Mouse (Mus musculus) hindbrain, postnatal 0 days (tissue): Measurements from ENCODE around the gene Pde4d. TPM values are rescaled to one million over a fixed set of nuclear protein-coding genes. Genes with fewer than 3 reads are reported as not detected.
A peak's percentile ranks its signal among the peaks of the same experiment; 100 is the strongest.

ENCODE experiments used
- ATAC-seq: fragments of 200-750 bp; cut with Nextera tagmentation; 2 replicates; pipeline ENCODE4 v1.8.0; 2017; ENCODE audit warnings: mild to moderate bottlenecking, moderate TSS enrichment, moderate library complexity
- DNase-seq: peaks from one replicate; pipeline ENCODE4 v3.0.0-alpha.2; 2015; ENCODE audit warnings: low spot score
- H3K27ac ChIP-seq: fragments of 300-500 bp; sonication (generic); 2 replicates; pipeline ENCODE4 v1.5.1; 2014; ENCODE audit warnings: mild to moderate bottlenecking
- H3K27me3 ChIP-seq: fragments of 300-500 bp; sonication (generic); 2 replicates; pipeline ENCODE4 v1.6.1; 2014; ENCODE audit warnings: low read length, mixed read lengths; ENCODE audit not compliant: insufficient read depth
- H3K36me3 ChIP-seq: fragments of 300-500 bp; sonication (generic); 2 replicates; pipeline ENCODE4 v1.6.1; 2014; ENCODE audit warnings: low read length, mixed read lengths; ENCODE audit not compliant: insufficient read depth
- H3K4me1 ChIP-seq: fragments of 300-500 bp; sonication (generic); 2 replicates; pipeline ENCODE4 v1.6.1; 2014; ENCODE audit warnings: antibody characterized with exemption, low read length, mixed read lengths; ENCODE audit not compliant: insufficient read depth
- H3K4me2 ChIP-seq: fragments of 300-500 bp; sonication (generic); 2 replicates; pipeline ENCODE4 v1.6.1; 2014; ENCODE audit warnings: low read depth, mild to moderate bottlenecking, low read length, moderate library complexity, mixed read lengths
- H3K4me3 ChIP-seq: fragments of 300-500 bp; sonication (generic); 2 replicates; pipeline ENCODE4 v1.5.1; 2014; ENCODE audit warnings: low read length
- H3K9ac ChIP-seq: fragments of 300-500 bp; sonication (generic); replicated peaks from 2 replicates; pipeline ENCODE4 v1.6.1; 2014; ENCODE audit warnings: mild to moderate bottlenecking, low read length, moderate library complexity, mixed read lengths
- H3K9me3 ChIP-seq: fragments of 300-500 bp; sonication (generic); 2 replicates; pipeline ENCODE4 v1.6.1; 2016; ENCODE audit warnings: low read length, mixed read lengths
- CTCF ChIP-seq: IDR thresholded peaks from 2 replicates; pipeline ENCODE4 v1.5.1; 2016; ENCODE audit warnings: antibody characterized with exemption, control low read depth, low read depth
- whole genome bisulfite sequencing: fragments of 180-500 bp; shearing (Covaris S2); extraction: QIAGEN DNeasy Blood & Tissue Kit; methylation state at CpG from one replicate; pipeline ENCODE4 v1.1.7; 2014; 5-methylcytosine and 5-hydroxymethylcytosine counted together
- polyA plus RNA-seq: library from polyadenylated mRNA; unstranded; fragments of >200 nt; fragmentation: Nextera tagmentation; extraction: Ambion mirVana; gene quantifications from 2 replicates; pipeline ENCODE4 v1.2.1, GENCODE M21; 2015
- total RNA-seq: library from RNA; depleted of rRNA; stranded (reverse); fragments of >200 nt; gene quantifications from 2 replicates; pipeline ENCODE4 v1.2.3, GENCODE M21; 2014

Gene Pde4d
- total and polyA plus RNA-seq, 2 experiments from 2014 or later = 19.3 to 77.1 TPM

DNA sequence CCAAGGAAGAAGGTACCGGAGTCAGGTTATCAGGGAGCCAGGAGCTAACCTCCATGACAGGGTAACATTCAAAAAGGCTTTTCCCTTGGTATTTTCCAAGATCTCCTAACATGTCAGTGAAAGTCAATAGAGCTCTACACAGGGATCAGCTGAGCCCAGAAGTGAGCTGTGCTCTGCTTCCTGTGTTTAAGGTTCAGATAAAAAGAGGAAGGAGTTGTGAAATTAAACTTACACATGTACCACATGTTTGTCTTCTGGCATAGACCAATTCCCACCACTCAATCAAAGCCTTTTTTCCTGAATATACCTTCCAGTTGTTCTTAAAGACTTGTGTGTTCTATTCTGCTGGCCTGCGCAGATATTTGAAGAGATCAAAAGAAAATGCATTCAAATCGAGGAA lies 37.3 kb downstream of the Pde4d start:
- no peaks in the 10 kb centered on the region for H3K36me3 ChIP-seq
- H3K27me3 ChIP-seq = no peaks in the 10 kb centered on the region
- H3K4me2 ChIP-seq = no peak overlapping the region
- WGBS = 87% methylated on average over 3 of the region's 3 CpGs
- no peak overlapping the region for H3K27ac ChIP-seq
- no peaks in the 10 kb centered on the region for H3K9me3 ChIP-seq
- H3K4me1 ChIP-seq = no peaks in the 10 kb centered on the region
- no peak overlapping the region for H3K4me3 ChIP-seq
- no peak for ATAC-seq
- no peak for DNase-seq
- H3K9ac ChIP-seq = no peak overlapping the region
- no peak for TF ChIP-seq CTCF

DNA sequence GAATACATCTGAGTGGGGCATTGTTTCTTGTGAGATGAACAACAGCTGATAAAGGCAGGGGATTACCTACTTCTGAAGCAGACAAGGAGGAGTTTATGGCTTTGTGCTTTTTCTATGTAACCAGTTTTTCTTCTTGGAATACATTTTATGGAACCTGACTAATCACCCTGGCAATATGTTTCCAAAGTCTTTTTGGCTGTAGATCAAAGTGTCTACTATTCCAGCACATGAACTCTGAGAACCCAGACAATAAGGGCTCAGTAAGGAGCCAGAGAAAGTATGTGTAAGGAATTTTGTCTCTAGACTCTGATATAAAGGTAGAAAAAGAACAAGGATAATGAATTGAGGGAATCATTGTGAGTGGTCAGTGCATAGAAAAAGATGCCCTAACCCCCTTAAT lies 40.1 kb downstream of the Pde4d start:
- Histone ChIP-seq H3K9me3 (no peaks in the 10 kb centered on the region), H3K9ac (no peak overlapping the region), H3K4me2 (no peak overlapping the region), H3K27ac (no peak overlapping the region), H3K27me3 (no peaks in the 10 kb centered on the region), H3K4me3 (no peak overlapping the region), H3K36me3 (no peaks in the 10 kb centered on the region), H3K4me1 (no peaks in the 10 kb centered on the region)
- no peak for TF ChIP-seq CTCF
- ATAC-seq (no peak), DNase-seq (no peak)

DNA sequence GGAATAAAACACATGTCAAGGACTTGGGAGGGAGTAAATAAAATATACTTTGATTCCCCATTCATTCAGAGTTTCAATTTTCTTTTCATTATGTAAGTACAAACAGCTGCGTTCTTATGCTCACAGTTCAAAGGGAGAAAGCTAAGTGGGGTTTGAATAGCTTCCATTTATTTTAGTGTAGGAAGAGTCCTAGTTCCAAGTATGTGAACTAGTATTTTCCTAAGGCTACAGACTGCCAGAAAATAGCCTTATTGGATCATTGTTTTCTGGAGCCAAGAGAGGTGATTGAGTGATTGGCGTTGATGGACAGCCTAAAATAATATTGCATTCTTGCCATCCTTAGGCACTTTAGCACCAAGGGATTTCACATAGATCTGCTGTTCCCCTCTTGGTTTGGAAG lies 41.1 kb downstream of the Pde4d start:
- Histone ChIP-seq H3K27me3 (no peaks in the 10 kb centered on the region), H3K9ac (no peak overlapping the region), H3K4me2 (no peak overlapping the region), H3K27ac (no peak overlapping the region), H3K9me3 (no peaks in the 10 kb centered on the region), H3K4me3 (no peak overlapping the region), H3K4me1 (no peaks in the 10 kb centered on the region), H3K36me3 (no peaks in the 10 kb centered on the region)
- ATAC-seq (no peak), DNase-seq (no peak)
- TF ChIP-seq CTCF = no peak
- 70% methylated on average over 2 of the region's 2 CpGs for WGBS

DNA sequence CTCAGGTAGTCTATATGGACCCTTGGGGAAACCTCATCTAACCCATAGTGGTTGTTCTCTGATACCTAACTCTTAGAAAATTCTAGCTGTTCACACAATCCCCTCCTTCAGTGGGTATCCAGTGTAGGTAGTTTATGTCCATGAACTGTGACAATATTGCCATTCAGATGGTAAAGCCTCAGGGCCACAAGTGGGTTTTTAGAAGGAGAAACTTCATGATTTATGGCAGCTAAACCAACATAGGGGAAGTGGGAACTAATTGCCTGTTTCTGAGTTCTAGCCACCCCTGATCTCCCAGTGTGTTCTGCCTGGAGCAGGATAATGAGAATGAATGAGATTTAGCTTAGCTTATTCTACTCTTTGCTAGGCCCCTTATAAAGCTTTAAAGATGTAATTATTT lies 43.1 kb downstream of the Pde4d start:
- Histone ChIP-seq H3K9me3 (no peaks in the 10 kb centered on the region), H3K27me3 (no peaks in the 10 kb centered on the region), H3K4me1 (no peaks in the 10 kb centered on the region), H3K4me2 (no peak overlapping the region), H3K4me3 (no peak overlapping the region), H3K27ac (no peak overlapping the region), H3K36me3 (no peaks in the 10 kb centered on the region), H3K9ac (no peak overlapping the region)
- ATAC-seq (no peak), DNase-seq (no peak)
- TF ChIP-seq CTCF = no peak

DNA sequence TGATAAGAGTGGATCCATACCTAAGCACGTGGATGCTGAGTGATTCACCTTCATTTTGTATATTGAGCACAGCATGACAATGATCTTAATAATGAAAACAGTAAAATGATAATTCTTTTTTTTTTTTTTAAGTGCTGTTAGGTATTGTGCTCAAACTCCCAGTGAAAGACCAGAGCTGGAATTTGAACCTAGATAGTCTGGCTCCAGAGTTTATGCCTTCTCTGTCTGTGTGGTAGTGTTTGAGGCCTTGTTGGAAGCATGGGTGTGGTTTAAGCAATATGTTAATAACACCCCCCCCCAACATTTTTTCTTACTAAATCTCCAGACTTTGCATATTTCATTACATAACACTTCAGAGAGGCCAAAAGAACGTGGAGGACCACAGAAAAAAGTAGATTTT lies 44.6 kb downstream of the Pde4d start:
- ATAC-seq (no peak), DNase-seq (no peak)
- WGBS = 79% methylated on average over 2 of the region's 2 CpGs
- H3K27ac ChIP-seq = no peak overlapping the region
- no peaks in the 10 kb centered on the region for H3K4me1 ChIP-seq
- H3K9me3 ChIP-seq = no peaks in the 10 kb centered on the region
- H3K4me3 ChIP-seq = no peak overlapping the region
- H3K9ac ChIP-seq = no peak overlapping the region
- H3K4me2 ChIP-seq = no peak overlapping the region
- no peak for TF ChIP-seq CTCF
- H3K36me3 ChIP-seq = no peaks in the 10 kb centered on the region
- no peaks in the 10 kb centered on the region for H3K27me3 ChIP-seq

DNA sequence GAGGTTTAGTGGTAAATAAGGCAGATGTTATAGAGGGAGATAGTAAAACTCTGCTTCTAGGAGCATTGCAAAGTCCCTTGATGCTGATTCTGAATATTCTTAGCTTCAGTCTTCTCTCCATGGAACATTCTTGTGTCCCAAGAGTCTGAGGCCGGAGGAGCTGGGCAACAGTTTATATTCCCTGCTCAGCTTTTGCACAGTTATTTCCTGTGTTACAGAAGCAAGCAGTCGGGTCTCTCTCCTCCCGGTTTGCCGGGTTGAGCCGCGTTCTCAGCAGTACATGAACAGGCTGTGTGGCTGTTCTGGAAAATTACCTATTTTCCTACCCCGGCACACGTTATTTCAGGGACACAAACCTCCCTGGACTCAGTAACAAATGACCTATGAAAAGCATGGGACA lies 48.0 kb downstream of the Pde4d start:
- TF ChIP-seq CTCF = no peak
- Histone ChIP-seq H3K4me3 (no peak overlapping the region), H3K9ac (no peak overlapping the region), H3K4me1 (no peaks in the 10 kb centered on the region), H3K4me2 (no peak overlapping the region), H3K27me3 (no peaks in the 10 kb centered on the region), H3K9me3 (no peaks in the 10 kb centered on the region), H3K27ac (no peak overlapping the region), H3K36me3 (no peaks in the 10 kb centered on the region)
- ATAC-seq (no peak), DNase-seq (no peak)
- 75% methylated on average over 8 of the region's 8 CpGs for WGBS

DNA sequence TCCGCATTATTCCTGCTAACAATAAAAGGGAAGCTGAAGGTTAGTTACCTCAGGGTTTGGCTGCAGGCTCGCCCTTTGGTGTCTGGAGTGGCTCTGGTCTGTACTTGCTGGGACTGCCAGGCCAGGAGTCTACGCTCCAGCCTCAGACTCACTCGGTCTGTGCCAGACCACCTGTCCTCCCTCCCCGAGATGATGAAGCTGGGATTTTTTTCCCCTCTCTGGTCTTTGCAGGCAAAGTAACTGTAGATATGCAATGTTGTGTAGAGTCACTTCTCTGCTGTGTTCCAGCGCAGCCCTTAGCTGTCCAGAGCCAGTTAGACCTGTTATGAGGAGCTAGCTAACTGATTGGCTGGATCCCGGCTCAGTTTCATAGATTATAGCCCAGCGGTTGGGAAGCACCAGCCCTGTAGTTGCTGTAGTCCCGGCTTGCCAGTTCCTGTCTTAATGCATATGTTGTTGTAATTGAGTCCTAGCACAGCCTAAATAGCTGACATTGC lies 48.5 kb downstream of the Pde4d start:
- no peaks in the 10 kb centered on the region for H3K9me3 ChIP-seq
- WGBS = 70% methylated on average over 9 of the region's 9 CpGs
- H3K9ac ChIP-seq = no peak overlapping the region
- no peak overlapping the region for H3K4me3 ChIP-seq
- H3K36me3 ChIP-seq = no peaks in the 10 kb centered on the region
- no peak for TF ChIP-seq CTCF
- H3K4me1 ChIP-seq = no peaks in the 10 kb centered on the region
- 0 out of 2 replicates have a peak, but pooled peaks have one; percentile 29 for ATAC-seq
- H3K27me3 ChIP-seq = no peaks in the 10 kb centered on the region
- peak overlapping the region; percentile 26; the same call in 1 of the 2 replicates for H3K4me2 ChIP-seq
- no peak overlapping the region for H3K27ac ChIP-seq
- no peak for DNase-seq
